Mouse (Mus musculus) urinary bladder, adult 18-20 months (tissue): Measurements from ENCODE around the gene Sprr2a2.
"Not testable (repeated sequence)": the region's sequence is repeated elsewhere in the genome, so short reads cannot be mapped to it uniquely, and the experiment has no call there.

Source experiments
- DNase-seq, 2 experiments: peaks; one replicate each; pipeline ENCODE4 v3.0.0; 2022; ENCODE audit warnings: low spot score in 2 of 2, mixed read lengths in 2 of 2

Sprr2a2 gene

DNA sequence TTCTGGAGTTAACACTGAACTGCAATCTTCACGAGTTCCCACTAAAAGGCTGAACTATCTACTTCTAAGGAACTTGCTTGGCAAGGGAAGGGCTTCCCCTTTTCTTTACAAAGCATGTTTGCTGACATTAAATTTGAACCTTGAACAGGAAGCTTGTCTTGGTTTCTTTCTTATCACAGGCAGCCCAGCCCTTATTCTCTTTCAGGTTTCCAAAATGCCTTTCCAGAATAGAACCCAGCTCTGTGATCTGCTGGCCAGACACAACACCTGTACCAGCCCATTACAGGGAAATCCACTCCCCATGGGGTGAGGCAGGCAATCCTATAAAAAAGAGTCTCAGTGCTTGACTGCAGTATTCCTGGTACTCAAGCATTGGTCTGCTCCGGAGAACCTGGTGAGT lies at the start of gene Sprr2a2, which contains the start of gene Sprr2a1:
Sprr2a2 (plus strand) TSS at position 352 of the 400 bp plus-strand sequence.
Sprr2a1 (plus strand) TSS at position 231 of the 400 bp plus-strand sequence.
- DNase-seq, result not testable (repeated sequence)

DNA sequence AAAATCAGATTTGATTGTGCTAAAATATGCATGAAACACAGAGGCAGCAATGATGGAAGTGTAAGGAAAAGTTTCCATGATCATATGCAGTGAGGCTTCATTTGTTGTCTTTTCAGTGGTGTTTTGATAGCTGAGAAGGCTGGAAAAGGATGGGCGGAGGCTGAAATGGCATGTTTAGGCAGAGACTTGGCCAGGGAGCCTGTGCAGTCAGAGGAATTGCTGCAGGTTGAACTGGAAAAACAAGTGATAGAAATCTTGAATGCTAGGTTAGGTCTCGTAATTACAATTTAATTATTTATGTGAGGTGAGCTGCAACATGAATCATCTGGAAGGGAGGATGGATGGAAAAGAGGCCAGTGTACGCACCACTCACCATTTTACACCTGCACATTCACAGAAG lies 45.9 kb upstream of the Sprr2a2 start:
- peak in 1 of 2 experiments; percentile 73 for DNase-seq

GRCm38 (mm10) chr3:92176880-92177279 lies 38.8 kb upstream of the Sprr2a2 start:
- DNase-seq, result no peak

DNA sequence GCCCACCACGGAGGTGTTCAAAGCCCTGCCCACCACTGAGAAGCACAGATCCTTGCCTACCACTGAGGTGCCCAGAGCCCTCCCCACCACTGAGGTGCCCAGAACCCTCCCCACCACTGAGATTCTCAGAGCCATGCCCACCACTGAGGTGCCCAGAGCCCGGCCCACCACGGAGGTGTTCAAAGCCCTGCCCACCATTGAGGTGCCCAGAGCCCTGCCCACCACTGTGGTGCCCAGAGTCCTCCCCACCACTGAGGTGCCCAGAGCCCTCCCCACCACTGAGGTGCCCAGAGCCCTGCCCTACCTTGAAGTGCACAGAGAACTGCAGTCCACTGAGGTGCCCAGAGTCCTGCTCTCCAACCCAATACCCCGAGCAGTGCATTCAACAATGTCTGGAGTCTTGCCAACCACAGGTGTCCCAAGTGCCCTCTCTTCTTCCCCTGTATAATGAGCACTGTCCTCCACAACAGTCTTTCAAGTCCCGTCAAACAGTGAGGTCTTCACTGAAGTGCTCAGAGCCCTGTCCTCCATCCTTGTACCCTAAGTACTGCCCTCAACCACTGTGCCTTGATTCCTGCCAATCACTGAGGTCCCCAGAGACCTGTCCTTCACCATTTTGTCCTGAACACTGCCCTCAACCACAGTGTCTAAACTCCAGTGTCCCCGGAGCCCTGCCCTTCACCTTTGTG lies 20.1 kb upstream of the Sprr2a2 start:
- DNase-seq, result no peak

DNA sequence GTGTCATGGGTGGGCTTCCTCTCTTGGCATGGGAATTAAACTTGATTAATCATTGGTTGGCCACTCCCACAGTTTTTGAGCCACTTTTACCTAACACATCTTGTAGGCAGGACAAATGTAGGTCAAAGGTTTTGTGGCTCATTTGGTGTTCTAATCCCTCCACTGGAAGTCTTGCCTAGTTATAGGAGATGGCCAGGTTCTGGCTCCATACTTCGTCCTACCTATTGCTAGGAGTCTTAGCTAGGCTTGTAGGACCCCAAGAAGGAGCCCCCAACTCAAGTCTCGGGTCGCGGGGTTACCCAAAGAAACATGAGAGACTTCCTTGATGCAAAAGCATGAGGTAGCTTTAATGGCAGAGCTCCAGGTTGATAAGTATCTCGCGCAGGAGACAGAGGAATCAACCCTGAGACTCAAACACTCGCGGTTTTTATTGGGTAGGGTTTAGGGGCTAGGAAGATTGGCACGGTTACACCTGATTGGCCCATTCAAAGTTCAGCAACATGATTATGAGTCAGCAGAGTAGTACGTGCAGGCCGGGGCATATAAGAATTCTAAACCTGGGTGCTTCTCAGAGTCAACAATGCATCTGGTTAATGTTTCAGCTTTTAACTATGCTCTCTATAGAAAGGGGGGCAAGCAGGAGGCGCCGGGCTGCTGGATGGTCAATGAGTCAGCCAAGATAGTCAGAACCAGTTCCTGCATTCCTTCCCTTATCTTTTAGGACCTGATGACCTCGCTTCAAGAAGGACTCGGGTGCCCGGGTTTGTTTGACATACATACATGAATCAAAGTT lies 4.4 kb upstream of the Sprr2a2 start:
- not testable (repeated sequence) for DNase-seq

- not testable (repeated sequence) for DNase-seq
Measured at GRCm38 (mm10) chr3:92212059-92212458, 3.7 kb upstream of the Sprr2a2 start.

DNA sequence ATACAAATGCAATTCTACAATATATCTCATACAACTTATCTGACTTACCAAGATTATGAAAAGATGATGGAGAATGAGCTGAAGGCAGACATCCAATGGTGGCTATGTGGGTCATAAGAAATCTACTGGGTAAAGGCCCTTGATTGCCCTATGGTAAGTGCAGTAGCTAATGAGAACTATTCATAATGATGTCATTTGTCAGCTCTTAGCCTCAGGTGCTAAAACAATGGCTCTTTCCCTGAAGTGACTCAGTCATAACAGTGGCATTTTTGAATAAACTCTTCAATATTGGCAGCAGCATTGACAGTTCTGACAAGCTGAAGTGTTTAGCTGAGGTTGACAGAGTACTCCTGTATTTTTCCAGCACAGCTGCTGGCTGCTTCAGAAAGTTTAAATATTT lies 2.1 kb upstream of the Sprr2a2 start:
- not testable (repeated sequence) for DNase-seq

DNA sequence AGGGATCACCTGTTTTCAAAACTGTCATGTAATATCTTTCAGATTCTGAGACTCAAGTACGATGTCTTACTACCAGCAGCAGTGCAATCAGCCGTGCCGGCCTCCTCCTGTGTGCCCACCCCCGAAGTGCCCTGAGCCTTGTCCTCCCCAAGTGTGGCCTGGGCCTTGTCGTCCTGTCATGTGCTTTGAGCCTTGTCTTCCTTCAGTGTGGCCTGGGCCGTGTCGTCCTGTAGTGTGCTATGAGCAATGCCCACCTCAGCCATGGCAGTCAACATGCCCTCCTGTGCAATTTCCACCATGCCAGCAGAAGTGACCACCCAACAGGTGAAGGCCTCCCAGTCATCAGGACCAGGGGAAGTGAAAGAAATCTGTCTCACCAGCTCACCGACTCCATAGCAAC lies 3.3 kb downstream of the Sprr2a2 start:
- DNase-seq, result not testable (repeated sequence)

- DNase-seq, result not testable (repeated sequence)
Measured at GRCm38 (mm10) chr3:92223708-92224107, 8.0 kb downstream of the Sprr2a2 start.

GRCm38 (mm10) chr3:92227410-92227809 lies 11.7 kb downstream of the Sprr2a2 start:
- DNase-seq, result not testable (repeated sequence)

GRCm38 (mm10) chr3:92236463-92237189 lies 20.9 kb downstream of the Sprr2a2 start:
- not testable (repeated sequence) for DNase-seq

- DNase-seq, result not testable (repeated sequence)
Measured at GRCm38 (mm10) chr3:92238736-92239135, 23.0 kb downstream of the Sprr2a2 start.

DNA sequence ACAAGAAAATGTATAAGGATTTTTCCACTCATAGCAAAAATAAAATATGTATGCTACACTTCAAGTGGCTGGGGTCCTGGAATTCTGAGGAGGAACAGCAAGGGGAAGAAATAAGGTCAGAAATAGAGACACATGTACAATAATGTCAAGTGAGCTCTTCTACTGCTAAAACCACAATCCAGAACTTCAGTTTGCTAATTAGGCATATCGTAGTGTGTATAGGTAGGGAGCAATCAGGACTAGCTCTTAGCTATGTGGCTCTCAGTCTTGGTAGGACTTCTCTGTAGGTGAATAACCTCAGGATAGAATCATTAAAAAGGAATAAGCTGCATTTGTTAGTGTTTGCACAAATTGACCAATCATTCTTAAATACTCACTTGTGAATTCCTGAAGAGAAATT lies 23.5 kb downstream of the Sprr2a2 start:
- not testable (repeated sequence) for DNase-seq

DNA sequence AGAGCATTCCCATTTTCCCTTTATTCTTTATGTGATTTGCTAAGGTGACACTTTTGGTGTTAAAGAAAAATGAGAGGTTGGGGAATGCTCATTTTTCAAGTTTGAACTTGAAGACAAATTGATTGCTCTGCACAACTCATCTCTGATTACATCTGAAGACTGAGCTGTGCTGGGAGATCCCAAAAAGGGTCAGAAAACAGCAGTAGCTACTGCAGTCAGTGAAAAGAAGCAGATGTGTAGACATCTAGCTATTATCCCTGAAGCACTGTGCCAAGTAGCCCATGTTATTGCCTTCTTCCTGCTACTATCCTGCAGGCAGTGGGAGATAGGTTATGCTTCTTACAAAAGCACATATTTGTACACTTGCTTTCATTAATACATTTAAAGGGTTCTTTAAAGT lies 29.1 kb downstream of the Sprr2a2 start:
- not testable (repeated sequence) for DNase-seq

GRCm38 (mm10) chr3:92246245-92246644 lies 30.5 kb downstream of the Sprr2a2 start:
- not testable (repeated sequence) for DNase-seq

DNA sequence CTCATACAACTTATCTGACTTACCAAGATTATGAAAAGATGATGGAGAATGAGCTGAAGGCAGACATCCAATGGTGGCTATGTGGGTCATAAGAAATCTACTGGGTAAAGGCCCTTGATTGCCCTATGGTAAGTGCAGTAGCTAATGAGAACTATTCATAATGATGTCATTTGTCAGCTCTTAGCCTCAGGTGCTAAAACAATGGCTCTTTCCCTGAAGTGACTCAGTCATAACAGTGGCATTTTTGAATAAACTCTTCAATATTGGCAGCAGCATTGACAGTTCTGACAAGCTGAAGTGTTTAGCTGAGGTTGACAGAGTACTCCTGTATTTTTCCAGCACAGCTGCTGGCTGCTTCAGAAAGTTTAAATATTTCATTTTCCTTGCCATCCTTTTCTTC lies 32.8 kb downstream of the Sprr2a2 start:
- not testable (repeated sequence) for DNase-seq

- DNase-seq, result not testable (repeated sequence)
Measured at GRCm38 (mm10) chr3:92250450-92250849, 34.7 kb downstream of the Sprr2a2 start.

DNA sequence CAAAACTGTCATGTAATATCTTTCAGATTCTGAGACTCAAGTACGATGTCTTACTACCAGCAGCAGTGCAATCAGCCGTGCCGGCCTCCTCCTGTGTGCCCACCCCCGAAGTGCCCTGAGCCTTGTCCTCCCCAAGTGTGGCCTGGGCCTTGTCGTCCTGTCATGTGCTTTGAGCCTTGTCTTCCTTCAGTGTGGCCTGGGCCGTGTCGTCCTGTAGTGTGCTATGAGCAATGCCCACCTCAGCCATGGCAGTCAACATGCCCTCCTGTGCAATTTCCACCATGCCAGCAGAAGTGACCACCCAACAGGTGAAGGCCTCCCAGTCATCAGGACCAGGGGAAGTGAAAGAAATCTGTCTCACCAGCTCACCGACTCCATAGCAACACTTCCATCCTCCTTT lies 38.1 kb downstream of the Sprr2a2 start:
- DNase-seq, result not testable (repeated sequence)

GRCm38 (mm10) chr3:92258526-92258925 lies 42.8 kb downstream of the Sprr2a2 start:
- not testable (repeated sequence) for DNase-seq

DNA sequence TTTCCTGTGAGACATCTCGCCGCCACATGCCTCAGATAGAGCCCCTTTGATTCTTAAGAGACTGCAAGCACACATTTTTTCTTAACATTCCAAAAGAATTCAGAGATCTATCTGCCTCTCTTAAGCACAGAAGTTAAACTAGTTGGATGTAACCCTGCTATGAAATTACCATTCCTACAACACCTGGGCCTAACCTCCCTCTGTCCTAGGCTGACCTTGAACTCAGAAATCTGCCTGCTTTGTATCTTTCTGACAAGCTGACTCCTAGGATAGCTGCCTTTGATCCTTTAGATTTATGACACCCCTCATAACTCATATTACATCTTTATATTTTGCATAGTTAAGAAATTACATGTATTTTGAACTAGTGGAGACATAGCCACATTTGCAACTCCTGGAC lies 47.7 kb downstream of the Sprr2a2 start:
- not testable (repeated sequence) for DNase-seq

- not testable (repeated sequence) for DNase-seq
Measured at GRCm38 (mm10) chr3:92271414-92271985, 55.8 kb downstream of the Sprr2a2 start.

- not testable (repeated sequence) for DNase-seq
Measured at GRCm38 (mm10) chr3:92273504-92273903, 57.8 kb downstream of the Sprr2a2 start.
